Comparison of ENCODE assay signal across 8 mouse cellular contexts in genomic region chr13:19158484-19158883, GRCm38 (mm10).
A peak's percentile ranks its signal among the peaks of the same experiment; 100 is the strongest.
DNase-seq lines count a peak whose midpoint lies in the region; ATAC-seq and TF ChIP-seq lines count a peak whose summit lies in the region.

No protein-coding gene starts in this region.

- H3K9me3 ChIP-seq in midbrain, embryonic 10.5 days (replicated peaks): no peaks in the 10 kb centered on the region
- no peaks in the 10 kb centered on the region for H3K9me3 ChIP-seq in midbrain, embryonic 15.5 days
- H3K9me3 ChIP-seq in midbrain, postnatal 0 days (ENCODE audit: low read length): no peaks in the 10 kb centered on the region

- no peak overlapping the region for H3K4me2 ChIP-seq in midbrain, embryonic 15.5 days
- H3K4me2 ChIP-seq in midbrain, postnatal 0 days (ENCODE audit: low read depth, low read length, poor library complexity, severe bottlenecking): no peak overlapping the region

- no peaks in the 10 kb centered on the region for H3K27me3 ChIP-seq in midbrain, embryonic 10.5 days (ENCODE audit: low read depth, poor library complexity, severe bottlenecking)
- no peaks in the 10 kb centered on the region for H3K27me3 ChIP-seq in midbrain, embryonic 15.5 days (replicated peaks)
- H3K27me3 ChIP-seq in midbrain, postnatal 0 days (ENCODE audit: insufficient read depth, low read length): no peaks in the 10 kb centered on the region

- peak; percentile 57 for DNase-seq in CD4-positive, CD25-positive, alpha-beta regulatory T cell, adult 2 months (ENCODE audit: low read depth, low spot score)
- peak; percentile 38 for DNase-seq in midbrain, embryonic 10.5 days (ENCODE audit: low spot score)
- peak; percentile 20 for DNase-seq in adrenal gland, postnatal 36 days
- DNase-seq in fibroblast of lung, adult 2 months (ENCODE audit: low read depth): peak; percentile 11
- peak; percentile 41 for DNase-seq in layer of hippocampus, adult 9-11 months
- peak; percentile 51 for DNase-seq in midbrain, postnatal 0 days (ENCODE audit: low spot score)

- WGBS in midbrain, embryonic 10.5 days: 39% methylated on average over 4 of the region's 4 CpGs
- WGBS in midbrain, embryonic 15.5 days: 29% methylated on average over 4 of the region's 4 CpGs
- WGBS in midbrain, postnatal 0 days: 33% methylated on average over 4 of the region's 4 CpGs

- H3K36me3 ChIP-seq in midbrain, embryonic 10.5 days: no peaks in the 10 kb centered on the region
- no peaks in the 10 kb centered on the region for H3K36me3 ChIP-seq in midbrain, embryonic 15.5 days (replicated peaks)
- H3K36me3 ChIP-seq in midbrain, postnatal 0 days (ENCODE audit: insufficient read depth, low read length): no peaks in the 10 kb centered on the region

- H3K4me1 ChIP-seq in midbrain, embryonic 10.5 days: no peaks in the 10 kb centered on the region
- H3K4me1 ChIP-seq in midbrain, embryonic 15.5 days: no peaks in the 10 kb centered on the region
- H3K4me1 ChIP-seq in midbrain, postnatal 0 days (ENCODE audit: insufficient read depth, low read length): no peaks in the 10 kb centered on the region

- TF ChIP-seq CTCF in midbrain, postnatal 0 days (IDR thresholded peaks at IDR 0.05): peak; percentile 90

- no peak for ATAC-seq in CD4-positive, CD25-positive, alpha-beta regulatory T cell, adult 4 months
- no peak; the same call in 1 of the 2 replicates for ATAC-seq in midbrain, embryonic 15.5 days (replicated peaks)
- ATAC-seq in midbrain, postnatal 0 days (ENCODE audit: low FRiP score): no peak

- no peak overlapping the region for H3K9ac ChIP-seq in midbrain, embryonic 15.5 days
- H3K9ac ChIP-seq in midbrain, postnatal 0 days (replicated peaks; ENCODE audit: low read length, poor library complexity, severe bottlenecking): no peak overlapping the region

- no peak overlapping the region for H3K27ac ChIP-seq in midbrain, embryonic 10.5 days (replicated peaks)
- H3K27ac ChIP-seq in midbrain, embryonic 15.5 days: no peak overlapping the region
- no peak overlapping the region for H3K27ac ChIP-seq in midbrain, postnatal 0 days (ENCODE audit: low read depth, low read length)

- H3K4me3 ChIP-seq in midbrain, embryonic 10.5 days: no peak overlapping the region
- no peak overlapping the region for H3K4me3 ChIP-seq in midbrain, embryonic 15.5 days
- no peak overlapping the region for H3K4me3 ChIP-seq in midbrain, postnatal 0 days (ENCODE audit: low read depth, low read length)
